Mouse (Mus musculus): Measurements from ENCODE around the gene Rln3.
A peak's percentile ranks its signal among the peaks of the same experiment; 100 is the strongest.

The Rln3 gene

GRCm38 (mm10) chr8:83997511-83998141 is 47.2 kb downstream of the Rln3 start, which contains the start of gene Samd1:
Gene Samd1 (plus strand): TSS chr8:83997672.
- DNase-seq (ENCODE audit: low read depth in 2 of 2, low spot score in 2 of 2), result peak in 1 of 2 experiments; percentile 30

- peak; percentile 38 to 44 for DNase-seq (ENCODE audit: low read depth in 2 of 2, low spot score in 2 of 2)
These were observed 48.0 kb downstream of the Rln3 start for GRCm38 (mm10) chr8:83996567-83997505.

GRCm38 (mm10) chr8:83995973-83996372 is 48.8 kb downstream of the Rln3 start:
- DNase-seq (ENCODE audit: low read depth in 2 of 2, low spot score in 2 of 2), result no peak

GRCm38 (mm10) chr8:83994030-83994429 is 50.8 kb downstream of the Rln3 start:
- no peak for DNase-seq (ENCODE audit: low read depth in 2 of 2, low spot score in 2 of 2)

Measured in CD8-positive naive resting alpha-beta T cell, adult 2 months (primary cell).